Mouse (Mus musculus) midbrain, embryonic 11.5 days (tissue): Measurements from ENCODE around the gene Itpr3. TPM values are rescaled to one million over a fixed set of nuclear protein-coding genes. Genes with fewer than 3 reads are reported as not detected.

Experiments used
- ATAC-seq: fragments of 200-750 bp; cut with Nextera tagmentation; 2 replicates; pipeline ENCODE4 v1.8.0; 2017; ENCODE audit warnings: moderate TSS enrichment, moderate library complexity; ENCODE audit not compliant: low FRiP score
- DNase-seq: peaks from one replicate; pipeline ENCODE4 v3.0.0; 2015; ENCODE audit warnings: low spot score; ENCODE audit errors: missing footprints
- H3K27ac ChIP-seq: fragments of 300-500 bp; sonication (generic); 2 replicates; pipeline ENCODE4 v1.5.1; 2014; ENCODE audit warnings: low read depth, low read length
- H3K27me3 ChIP-seq: fragments of 300-500 bp; sonication (generic); 2 replicates; pipeline ENCODE4 v1.6.1; 2014; ENCODE audit warnings: mild to moderate bottlenecking, low read length, moderate library complexity, mixed read lengths; ENCODE audit not compliant: control insufficient read depth, insufficient read depth
- H3K36me3 ChIP-seq: fragments of 300-500 bp; sonication (generic); 2 replicates; pipeline ENCODE4 v1.6.1; 2014; ENCODE audit warnings: mild to moderate bottlenecking, low read length, moderate library complexity, mixed read lengths; ENCODE audit not compliant: control insufficient read depth, insufficient read depth
- H3K4me1 ChIP-seq: fragments of 300-500 bp; sonication (generic); 2 replicates; pipeline ENCODE4 v1.6.1; 2014; ENCODE audit warnings: low read length; ENCODE audit not compliant: control insufficient read depth, insufficient read depth
- H3K4me2 ChIP-seq: fragments of 300-500 bp; sonication (generic); 2 replicates; pipeline ENCODE4 v1.6.1; 2014; ENCODE audit warnings: mild to moderate bottlenecking, moderate library complexity
- H3K4me3 ChIP-seq: fragments of 300-500 bp; sonication (generic); 2 replicates; pipeline ENCODE4 v1.5.1; 2014; ENCODE audit warnings: low read depth, low read length
- H3K9ac ChIP-seq: fragments of 300-500 bp; sonication (generic); 2 replicates; pipeline ENCODE4 v1.6.1; 2014; ENCODE audit warnings: low read length
- H3K9me3 ChIP-seq: fragments of 300-500 bp; sonication (generic); 2 replicates; pipeline ENCODE4 v1.6.1; 2016; ENCODE audit warnings: low read length; ENCODE audit not compliant: control insufficient read depth
- WGBS: fragments of 180-500 bp; shearing (Covaris S2); extraction: QIAGEN DNeasy Blood & Tissue Kit; methylation state at CpG from one replicate; pipeline ENCODE4 v1.1.7; 2014; 5-methylcytosine and 5-hydroxymethylcytosine counted together
- polyA plus RNA-seq: library from polyadenylated mRNA; unstranded; fragments of >200 nt; fragmentation: Nextera tagmentation; extraction: Ambion mirVana; gene quantifications from 2 replicates; pipeline ENCODE4 v1.2.1, GENCODE M21; 2014

Gene Itpr3
- polyA plus RNA-seq, 1 experiment from 2014 or later = 0.72 TPM

GRCm38 (mm10) chr17:27074236-27074635 lies 17.1 kb downstream of the Itpr3 start:
- WGBS = 76% methylated on average over 6 of the region's 6 CpGs
- ATAC-seq (no peak), DNase-seq (no peak)
- Histone ChIP-seq H3K4me1 (peaks cover 2% of the 10 kb centered on the region; the same call in 1 of the 2 replicates), H3K36me3 (no peaks in the 10 kb centered on the region), H3K9ac (no peak overlapping the region), H3K4me3 (no peak overlapping the region), H3K4me2 (no peak overlapping the region), H3K9me3 (peaks cover 3% of the 10 kb centered on the region; the same call in 1 of the 2 replicates), H3K27ac (no peak overlapping the region), H3K27me3 (no peaks in the 10 kb centered on the region)

GRCm38 (mm10) chr17:27074849-27075745 lies 18.0 kb downstream of the Itpr3 start:
- no peaks in the 10 kb centered on the region for H3K27me3 ChIP-seq
- H3K4me3 ChIP-seq = no peak overlapping the region
- no peaks in the 10 kb centered on the region for H3K4me1 ChIP-seq
- no peaks in the 10 kb centered on the region for H3K36me3 ChIP-seq
- H3K9ac ChIP-seq = no peak overlapping the region
- DNase-seq = no peak
- peaks cover 3% of the 10 kb centered on the region; the same call in 1 of the 2 replicates for H3K9me3 ChIP-seq
- no peak overlapping the region for H3K4me2 ChIP-seq
- 86% methylated on average over 17 of the region's 17 CpGs for WGBS
- no peak for ATAC-seq
- H3K27ac ChIP-seq = no peak overlapping the region

- ATAC-seq = no peak
- Histone ChIP-seq H3K9ac (no peak overlapping the region), H3K4me2 (no peak overlapping the region), H3K27ac (no peak overlapping the region), H3K4me1 (no peaks in the 10 kb centered on the region), H3K36me3 (no peaks in the 10 kb centered on the region), H3K4me3 (no peak overlapping the region), H3K27me3 (no peaks in the 10 kb centered on the region), H3K9me3 (peaks cover 3% of the 10 kb centered on the region; the same call in 1 of the 2 replicates)
- WGBS = 95% methylated on average over 7 of the region's 7 CpGs
- DNase-seq = no peak
Observed at GRCm38 (mm10) chr17:27077133-27077532, 20.0 kb downstream of the Itpr3 start.

GRCm38 (mm10) chr17:27077920-27078319 lies 20.8 kb downstream of the Itpr3 start:
- Histone ChIP-seq H3K27me3 (no peaks in the 10 kb centered on the region), H3K4me3 (no peak overlapping the region), H3K9me3 (peaks cover 3% of the 10 kb centered on the region; the same call in 1 of the 2 replicates), H3K27ac (no peak overlapping the region), H3K9ac (no peak overlapping the region), H3K4me1 (no peaks in the 10 kb centered on the region), H3K36me3 (no peaks in the 10 kb centered on the region), H3K4me2 (no peak overlapping the region)
- DNase-seq (no peak), ATAC-seq (no peak)
- 80% methylated on average over 6 of the region's 6 CpGs for WGBS

- WGBS = 88% methylated on average over 6 of the region's 6 CpGs
- no peak for DNase-seq
- no peak for ATAC-seq
- no peaks in the 10 kb centered on the region for H3K27me3 ChIP-seq
- H3K4me3 ChIP-seq = no peak overlapping the region
- peaks cover 3% of the 10 kb centered on the region; the same call in 1 of the 2 replicates for H3K9me3 ChIP-seq
- H3K27ac ChIP-seq = no peak overlapping the region
- no peak overlapping the region for H3K9ac ChIP-seq
- H3K4me1 ChIP-seq = no peaks in the 10 kb centered on the region
- H3K4me2 ChIP-seq = no peak overlapping the region
- no peaks in the 10 kb centered on the region for H3K36me3 ChIP-seq
Observed at GRCm38 (mm10) chr17:27078499-27078898, 21.4 kb downstream of the Itpr3 start.

- Histone ChIP-seq H3K36me3 (no peaks in the 10 kb centered on the region), H3K4me2 (no peak overlapping the region), H3K4me1 (no peaks in the 10 kb centered on the region), H3K9me3 (peaks cover 3% of the 10 kb centered on the region; the same call in 1 of the 2 replicates), H3K4me3 (no peak overlapping the region), H3K27me3 (no peaks in the 10 kb centered on the region), H3K9ac (no peak overlapping the region), H3K27ac (no peak overlapping the region)
- WGBS = 82% methylated on average over 5 of the region's 5 CpGs
- ATAC-seq = no peak
- DNase-seq = no peak
Observed at GRCm38 (mm10) chr17:27081868-27082267, 24.8 kb downstream of the Itpr3 start.

- H3K27ac ChIP-seq = no peak overlapping the region
- H3K4me2 ChIP-seq = no peak overlapping the region
- no peaks in the 10 kb centered on the region for H3K27me3 ChIP-seq
- no peaks in the 10 kb centered on the region for H3K36me3 ChIP-seq
- 69% methylated on average over 8 of the region's 8 CpGs for WGBS
- no peak overlapping the region for H3K9ac ChIP-seq
- H3K4me3 ChIP-seq = no peak overlapping the region
- H3K9me3 ChIP-seq = peaks cover 2% of the 10 kb centered on the region; the same call in 1 of the 2 replicates
- ATAC-seq (no peak), DNase-seq (no peak)
- no peaks in the 10 kb centered on the region for H3K4me1 ChIP-seq
Observed at GRCm38 (mm10) chr17:27082796-27083195, 25.7 kb downstream of the Itpr3 start.

- no peaks in the 10 kb centered on the region for H3K4me1 ChIP-seq
- H3K9me3 ChIP-seq = no peaks in the 10 kb centered on the region
- no peak for DNase-seq
- H3K4me2 ChIP-seq = no peak overlapping the region
- H3K36me3 ChIP-seq = no peaks in the 10 kb centered on the region
- H3K27ac ChIP-seq = no peak overlapping the region
- 81% methylated on average over 9 of the region's 9 CpGs for WGBS
- H3K9ac ChIP-seq = no peak overlapping the region
- ATAC-seq = no peak
- no peaks in the 10 kb centered on the region for H3K27me3 ChIP-seq
- no peak overlapping the region for H3K4me3 ChIP-seq
Observed at GRCm38 (mm10) chr17:27083601-27084000, 26.5 kb downstream of the Itpr3 start.

GRCm38 (mm10) chr17:27085676-27086075 lies 28.6 kb downstream of the Itpr3 start:
- ATAC-seq = no peak

More at GRCm38 (mm10) chr17:27085676-27086075, 28.6 kb downstream of the Itpr3 start:
- Histone ChIP-seq H3K27me3 (no peaks in the 10 kb centered on the region), H3K9me3 (no peaks in the 10 kb centered on the region), H3K4me2 (no peak overlapping the region), H3K36me3 (no peaks in the 10 kb centered on the region), H3K4me3 (no peak overlapping the region), H3K27ac (no peak overlapping the region), H3K9ac (no peak overlapping the region), H3K4me1 (no peaks in the 10 kb centered on the region)
- peak; percentile 94 for DNase-seq
- 58% methylated on average over 2 of the region's 2 CpGs for WGBS
